Mouse (Mus musculus): ENCODE results near the gene Fat1. TPM values are rescaled to one million over a fixed set of nuclear protein-coding genes. Genes with fewer than 3 reads are reported as not detected.

Gene Fat1
- polyA plus RNA-seq, 1 experiment from 2014 or later = 10.9 TPM

- H3K4me3 ChIP-seq = no peak overlapping the region
- no peak overlapping the region for H3K9ac ChIP-seq
- no peaks in the 10 kb centered on the region for H3K9me3 ChIP-seq (replicated peaks)
- no peak for ATAC-seq (replicated peaks; ENCODE audit: insufficient number of reproducible peaks, insufficient read depth, low FRiP score, low read depth)
- H3K4me1 ChIP-seq (replicated peaks) = no peaks in the 10 kb centered on the region
- no peak overlapping the region for H3K27ac ChIP-seq
- peaks cover 41% of the 10 kb centered on the region for H3K36me3 ChIP-seq
- WGBS = 40% methylated on average over 4 of the region's 4 CpGs
- H3K4me2 ChIP-seq = no peak overlapping the region
- H3K27me3 ChIP-seq = no peaks in the 10 kb centered on the region
Observed at GRCm38 (mm10) chr8:45010685-45011084, 75.4 kb downstream of the Fat1 start.

- WGBS = 81% methylated on average over 12 of the region's 12 CpGs
- Histone ChIP-seq H3K9ac (no peak overlapping the region), H3K27me3 (no peaks in the 10 kb centered on the region), H3K4me1 (replicated peaks) (no peaks in the 10 kb centered on the region), H3K27ac (no peak overlapping the region), H3K4me3 (no peak overlapping the region), H3K9me3 (replicated peaks) (no peaks in the 10 kb centered on the region), H3K36me3 (peaks cover 45% of the 10 kb centered on the region), H3K4me2 (no peak overlapping the region)
- no peak for ATAC-seq (replicated peaks; ENCODE audit: insufficient number of reproducible peaks, insufficient read depth, low FRiP score, low read depth)
Observed at GRCm38 (mm10) chr8:45011774-45012173, 76.5 kb downstream of the Fat1 start.

GRCm38 (mm10) chr8:45013852-45014251 is 78.6 kb downstream of the Fat1 start:
- H3K9me3 ChIP-seq (replicated peaks) = no peaks in the 10 kb centered on the region
- H3K9ac ChIP-seq = no peak overlapping the region
- no peak overlapping the region for H3K4me2 ChIP-seq
- 93% methylated on average over 8 of the region's 8 CpGs for WGBS
- H3K4me1 ChIP-seq (replicated peaks) = no peaks in the 10 kb centered on the region
- no peak overlapping the region for H3K4me3 ChIP-seq
- H3K27me3 ChIP-seq = no peaks in the 10 kb centered on the region
- no peak overlapping the region for H3K27ac ChIP-seq
- ATAC-seq (replicated peaks; ENCODE audit: insufficient number of reproducible peaks, insufficient read depth, low FRiP score, low read depth) = no peak
- H3K36me3 ChIP-seq = peaks cover 54% of the 10 kb centered on the region

- Histone ChIP-seq H3K9me3 (replicated peaks) (no peaks in the 10 kb centered on the region), H3K36me3 (peaks cover 54% of the 10 kb centered on the region), H3K27me3 (no peaks in the 10 kb centered on the region), H3K4me1 (replicated peaks) (no peaks in the 10 kb centered on the region), H3K9ac (no peak overlapping the region), H3K4me3 (no peak overlapping the region), H3K27ac (no peak overlapping the region), H3K4me2 (no peak overlapping the region)
- WGBS = 81% methylated on average over 11 of the region's 11 CpGs
- ATAC-seq (replicated peaks; ENCODE audit: insufficient number of reproducible peaks, insufficient read depth, low FRiP score, low read depth) = no peak
Observed at GRCm38 (mm10) chr8:45014498-45015067, 79.3 kb downstream of the Fat1 start.

- Histone ChIP-seq H3K27me3 (no peaks in the 10 kb centered on the region), H3K36me3 (peaks cover 43% of the 10 kb centered on the region), H3K27ac (no peak overlapping the region), H3K9me3 (replicated peaks) (no peaks in the 10 kb centered on the region), H3K4me3 (no peak overlapping the region), H3K4me1 (replicated peaks) (0 out of 2 replicates have a peak, but pooled peaks cover 2% of the 10 kb centered on the region), H3K9ac (no peak overlapping the region), H3K4me2 (no peak overlapping the region)
- 92% methylated on average over 8 of the region's 8 CpGs for WGBS
- no peak for ATAC-seq (replicated peaks; ENCODE audit: insufficient number of reproducible peaks, insufficient read depth, low FRiP score, low read depth)
Observed at GRCm38 (mm10) chr8:45015876-45016275, 80.6 kb downstream of the Fat1 start.

- no peak for ATAC-seq (replicated peaks; ENCODE audit: insufficient number of reproducible peaks, insufficient read depth, low FRiP score, low read depth)
- H3K4me1 ChIP-seq (replicated peaks) = 0 out of 2 replicates have a peak, but pooled peaks cover 6% of the 10 kb centered on the region
- H3K36me3 ChIP-seq = peaks cover 37% of the 10 kb centered on the region
- H3K9me3 ChIP-seq (replicated peaks) = no peaks in the 10 kb centered on the region
- WGBS = 62% methylated on average over 5 of the region's 5 CpGs
- H3K4me3 ChIP-seq = no peak overlapping the region
- no peak overlapping the region for H3K4me2 ChIP-seq
- no peak overlapping the region for H3K27ac ChIP-seq
- no peak overlapping the region for H3K9ac ChIP-seq
- H3K27me3 ChIP-seq = no peaks in the 10 kb centered on the region
Observed at GRCm38 (mm10) chr8:45019241-45019640, 84.0 kb downstream of the Fat1 start.

- 79% methylated on average over 5 of the region's 5 CpGs for WGBS
Observed at GRCm38 (mm10) chr8:45021171-45021570, 85.9 kb downstream of the Fat1 start.

GRCm38 (mm10) chr8:45021911-45022665 is 86.8 kb downstream of the Fat1 start:
- no peak overlapping the region for H3K9ac ChIP-seq
- H3K4me1 ChIP-seq (replicated peaks) = 0 out of 2 replicates have a peak, but pooled peaks cover 6% of the 10 kb centered on the region
- peaks cover 51% of the 10 kb centered on the region for H3K36me3 ChIP-seq
- H3K4me2 ChIP-seq = no peak overlapping the region
- no peak overlapping the region for H3K4me3 ChIP-seq
- WGBS = 65% methylated on average over 21 of the region's 21 CpGs
- H3K27me3 ChIP-seq = no peaks in the 10 kb centered on the region
- ATAC-seq (replicated peaks; ENCODE audit: insufficient number of reproducible peaks, insufficient read depth, low FRiP score, low read depth) = no peak
- peak overlapping the region; percentile 15; the same call in 1 of the 2 replicates for H3K27ac ChIP-seq
- no peaks in the 10 kb centered on the region for H3K9me3 ChIP-seq (replicated peaks)

More at GRCm38 (mm10) chr8:45021171-45021570, 85.9 kb downstream of the Fat1 start:
- H3K4me2 ChIP-seq = no peak overlapping the region
- H3K4me1 ChIP-seq (replicated peaks) = 0 out of 2 replicates have a peak, but pooled peaks cover 6% of the 10 kb centered on the region
- ATAC-seq (replicated peaks; ENCODE audit: insufficient number of reproducible peaks, insufficient read depth, low FRiP score, low read depth) = no peak
- 0 out of 2 replicates have a peak overlapping the region, but pooled peaks have one; percentile 5 for H3K27ac ChIP-seq
- no peak overlapping the region for H3K4me3 ChIP-seq
- peaks cover 45% of the 10 kb centered on the region for H3K36me3 ChIP-seq
- no peak overlapping the region for H3K9ac ChIP-seq
- no peaks in the 10 kb centered on the region for H3K27me3 ChIP-seq
- no peaks in the 10 kb centered on the region for H3K9me3 ChIP-seq (replicated peaks)

GRCm38 (mm10) chr8:45028081-45028497 is 92.8 kb downstream of the Fat1 start:
- 77% methylated on average over 6 of the region's 6 CpGs for WGBS
- no peak overlapping the region for H3K9ac ChIP-seq
- H3K9me3 ChIP-seq (replicated peaks) = no peaks in the 10 kb centered on the region
- no peaks in the 10 kb centered on the region for H3K4me1 ChIP-seq (replicated peaks)
- no peak overlapping the region for H3K4me2 ChIP-seq
- ATAC-seq (replicated peaks; ENCODE audit: insufficient number of reproducible peaks, insufficient read depth, low FRiP score, low read depth) = no peak
- H3K27me3 ChIP-seq = no peaks in the 10 kb centered on the region
- no peak overlapping the region for H3K27ac ChIP-seq
- H3K4me3 ChIP-seq = no peak overlapping the region
- H3K36me3 ChIP-seq = peaks cover 85% of the 10 kb centered on the region

- no peaks in the 10 kb centered on the region for H3K9me3 ChIP-seq (replicated peaks)
- ATAC-seq (replicated peaks; ENCODE audit: insufficient number of reproducible peaks, insufficient read depth, low FRiP score, low read depth) = no peak
- H3K4me1 ChIP-seq (replicated peaks) = no peaks in the 10 kb centered on the region
- H3K9ac ChIP-seq = no peak overlapping the region
- peaks cover 95% of the 10 kb centered on the region for H3K36me3 ChIP-seq
- no peaks in the 10 kb centered on the region for H3K27me3 ChIP-seq
- no peak overlapping the region for H3K4me3 ChIP-seq
- no peak overlapping the region for H3K4me2 ChIP-seq
- WGBS = 82% methylated on average over 15 of the region's 15 CpGs
- H3K27ac ChIP-seq = no peak overlapping the region
Observed at GRCm38 (mm10) chr8:45038350-45038749, 103.1 kb downstream of the Fat1 start.

- Histone ChIP-seq H3K9ac (no peak overlapping the region), H3K4me3 (no peak overlapping the region), H3K4me2 (no peak overlapping the region), H3K27me3 (no peaks in the 10 kb centered on the region), H3K4me1 (replicated peaks) (no peaks in the 10 kb centered on the region), H3K27ac (no peak overlapping the region), H3K36me3 (peaks cover 80% of the 10 kb centered on the region), H3K9me3 (replicated peaks) (no peaks in the 10 kb centered on the region)
- ATAC-seq (replicated peaks; ENCODE audit: insufficient number of reproducible peaks, insufficient read depth, low FRiP score, low read depth) = no peak
- 92% methylated on average over 26 of the region's 26 CpGs for WGBS
Observed at GRCm38 (mm10) chr8:45044160-45044559, 108.9 kb downstream of the Fat1 start.
